Mouse (Mus musculus) erythroblast, embryonic 14.5 days (primary cell): Measurements from ENCODE around the gene Ube2q1. TPM values are rescaled to one million over a fixed set of nuclear protein-coding genes. Genes with fewer than 3 reads are reported as not detected.

Source experiments
- H3K27me3 ChIP-seq: 2 replicates; pipeline ENCODE4 v1.6.1; 2012; ENCODE audit warnings: inconsistent platforms; ENCODE audit not compliant: control insufficient read depth
- H3K36me3 ChIP-seq: 2 replicates; pipeline ENCODE4 v1.6.1; 2012; ENCODE audit warnings: mild to moderate bottlenecking, inconsistent platforms; ENCODE audit not compliant: control insufficient read depth
- H3K4me1 ChIP-seq: 2 replicates; pipeline ENCODE4 v1.6.1; 2012; ENCODE audit warnings: inconsistent platforms; ENCODE audit not compliant: control insufficient read depth
- H3K4me3 ChIP-seq: replicated peaks from 2 replicates; pipeline ENCODE3; 2012; ENCODE audit warnings: moderate library complexity, mild to moderate bottlenecking, inconsistent platforms
- H3K9me3 ChIP-seq: 2 replicates; pipeline ENCODE4 v1.6.1; 2012; ENCODE audit warnings: low read length, inconsistent platforms, mixed read lengths; ENCODE audit not compliant: control insufficient read depth
- GATA1 ChIP-seq: IDR thresholded peaks from 2 replicates; pipeline ENCODE4 v1.6.1; 2012; ENCODE audit warnings: low read length, inconsistent platforms, mixed read lengths
- TAL1 ChIP-seq: IDR thresholded peaks from 3 replicates; pipeline ENCODE4 v1.6.1; 2012; ENCODE audit warnings: low read length, inconsistent platforms, mixed read lengths
- polyA plus RNA-seq: library from polyadenylated mRNA; stranded (reverse); fragments of >175 nt; gene quantifications from 2 replicates; pipeline ENCODE4 v1.2.3, GENCODE M21; 2012

Ube2q1 gene
- polyA plus RNA-seq, 1 experiment: 0.69 TPM

DNA sequence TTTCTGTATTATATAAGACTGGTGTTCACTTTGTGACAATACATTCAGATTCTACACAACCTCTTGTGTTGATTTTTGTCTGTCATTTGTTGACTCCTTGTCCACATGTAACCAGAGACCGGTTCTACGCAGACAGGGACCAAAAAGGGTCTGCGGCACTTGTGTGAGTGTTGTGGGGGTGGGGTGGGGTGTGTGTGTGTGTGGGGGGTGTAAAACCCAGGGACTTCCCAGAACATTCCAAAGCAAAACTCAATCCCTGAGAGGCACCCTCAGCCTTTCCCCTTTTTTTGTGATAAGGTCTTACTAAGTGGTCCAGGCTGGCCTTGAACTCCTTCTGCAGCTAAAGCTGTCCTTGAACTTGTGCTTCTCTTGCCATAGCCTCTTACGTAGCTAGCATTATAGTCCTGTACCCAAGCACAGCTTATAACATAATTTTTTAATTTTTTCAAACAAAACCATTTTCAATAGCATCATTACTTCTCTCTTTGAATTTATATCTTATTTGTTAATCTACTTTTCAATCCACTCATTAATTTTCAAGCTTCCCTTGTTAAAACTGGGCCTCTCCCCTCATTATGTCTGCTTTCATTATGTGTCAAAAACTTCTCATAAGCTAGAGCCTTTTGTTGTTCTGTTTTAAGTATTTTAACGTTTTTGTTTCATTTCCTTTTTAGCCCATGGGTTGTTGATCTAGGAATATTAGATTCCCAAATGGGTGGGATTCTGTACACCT lies 27.5 kb downstream of the Ube2q1 start:
- Histone ChIP-seq H3K36me3 (no peaks in the 10 kb centered on the region), H3K4me3 (no peak overlapping the region), H3K4me1 (no peaks in the 10 kb centered on the region), H3K27me3 (peaks cover 13% of the 10 kb centered on the region), H3K9me3 (no peaks in the 10 kb centered on the region)
- TF ChIP-seq GATA1 (no peak), TAL1 (no peak)

DNA sequence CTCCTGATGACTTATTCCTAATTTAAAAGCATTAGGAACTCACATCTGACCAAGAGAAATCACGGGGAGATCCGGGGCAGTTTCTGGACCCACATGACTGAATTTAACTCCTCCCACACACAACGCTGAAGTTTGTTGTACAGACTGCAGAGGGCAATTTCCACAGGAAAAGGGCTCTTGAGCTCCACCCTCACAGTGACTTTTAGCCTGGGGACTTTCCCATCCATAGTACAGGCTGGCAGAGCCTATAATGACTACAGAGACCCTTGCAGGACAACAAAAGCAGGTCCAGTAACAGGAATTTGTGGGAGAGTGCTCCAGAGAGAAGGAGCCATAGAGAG lies 28.1 kb downstream of the Ube2q1 start:
- Histone ChIP-seq H3K4me3 (no peak overlapping the region), H3K27me3 (peaks cover 7% of the 10 kb centered on the region), H3K36me3 (no peaks in the 10 kb centered on the region), H3K4me1 (peaks cover 4% of the 10 kb centered on the region), H3K9me3 (peaks cover 3% of the 10 kb centered on the region; the same call in 1 of the 2 replicates)
- TF ChIP-seq GATA1 (no peak), TAL1 (no peak)

GRCm38 (mm10) chr3:89802876-89803275 lies 29.5 kb downstream of the Ube2q1 start:
- TF ChIP-seq GATA1: no peak
- no peak for TF ChIP-seq TAL1
- Histone ChIP-seq H3K9me3 (peaks cover 5% of the 10 kb centered on the region; the same call in 1 of the 2 replicates), H3K27me3 (peaks cover 7% of the 10 kb centered on the region), H3K36me3 (no peaks in the 10 kb centered on the region), H3K4me1 (peaks cover 15% of the 10 kb centered on the region), H3K4me3 (no peak overlapping the region)

- H3K4me1 ChIP-seq: peaks cover 37% of the 10 kb centered on the region
- peaks cover 5% of the 10 kb centered on the region for H3K27me3 ChIP-seq
- no peak overlapping the region for H3K4me3 ChIP-seq
- no peak for TF ChIP-seq GATA1
- TF ChIP-seq TAL1: no peak
- H3K9me3 ChIP-seq: peaks cover 5% of the 10 kb centered on the region; the same call in 1 of the 2 replicates
- H3K36me3 ChIP-seq: no peaks in the 10 kb centered on the region; the same call in 1 of the 2 replicates
Measured at GRCm38 (mm10) chr3:89805179-89805578, 31.8 kb downstream of the Ube2q1 start.

DNA sequence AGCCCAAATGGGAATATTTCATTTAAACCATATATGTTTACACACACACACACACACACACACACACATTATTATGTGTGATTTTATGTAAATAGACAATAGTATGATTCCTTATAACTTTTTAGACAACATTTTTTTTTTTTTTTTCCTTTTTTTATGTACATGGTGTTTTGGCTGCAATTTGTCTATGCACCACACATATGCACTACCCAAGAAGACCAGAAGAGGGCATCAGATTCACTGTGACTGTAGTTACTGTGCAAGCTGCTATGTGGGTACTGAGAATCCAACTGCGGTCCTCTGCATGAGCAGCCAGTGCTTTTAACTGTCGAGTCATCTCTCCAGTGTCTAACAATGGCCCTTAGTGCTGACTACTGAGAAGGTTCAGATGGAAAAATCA lies 33.3 kb downstream of the Ube2q1 start:
- TF ChIP-seq GATA1 (no peak), TAL1 (no peak)
- H3K36me3 ChIP-seq: no peaks in the 10 kb centered on the region; the same call in 1 of the 2 replicates
- H3K4me3 ChIP-seq: no peak overlapping the region
- H3K4me1 ChIP-seq: peaks cover 37% of the 10 kb centered on the region
- peaks cover 5% of the 10 kb centered on the region; the same call in 1 of the 2 replicates for H3K9me3 ChIP-seq
- peaks cover 5% of the 10 kb centered on the region for H3K27me3 ChIP-seq

DNA sequence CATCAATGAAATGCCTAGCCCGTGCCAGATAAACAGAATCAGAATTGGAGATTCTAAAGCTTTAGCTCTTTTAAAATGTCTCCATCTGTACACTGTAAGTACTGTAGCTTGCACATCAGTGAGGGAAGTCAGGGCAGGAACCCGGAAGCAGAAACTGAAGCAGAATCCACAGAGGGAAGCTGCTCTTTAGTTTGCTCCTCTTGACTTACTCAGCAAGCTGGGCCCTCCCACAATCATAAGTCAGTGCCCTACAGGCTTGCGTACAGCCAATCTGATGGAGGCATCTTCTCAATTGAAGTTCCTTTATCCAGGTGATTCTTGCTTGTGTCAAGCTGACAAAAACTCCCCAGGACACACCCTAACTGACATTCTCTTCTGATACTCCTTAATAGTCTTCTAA lies 33.8 kb downstream of the Ube2q1 start:
- H3K9me3 ChIP-seq: peaks cover 5% of the 10 kb centered on the region; the same call in 1 of the 2 replicates
- H3K4me1 ChIP-seq: peaks cover 37% of the 10 kb centered on the region
- H3K27me3 ChIP-seq: peaks cover 9% of the 10 kb centered on the region
- no peak overlapping the region for H3K4me3 ChIP-seq
- H3K36me3 ChIP-seq: no peaks in the 10 kb centered on the region; the same call in 1 of the 2 replicates
- TF ChIP-seq GATA1 (no peak), TAL1 (no peak)

- peaks cover 5% of the 10 kb centered on the region; the same call in 1 of the 2 replicates for H3K9me3 ChIP-seq
- H3K4me1 ChIP-seq: peaks cover 37% of the 10 kb centered on the region
- no peaks in the 10 kb centered on the region; the same call in 1 of the 2 replicates for H3K36me3 ChIP-seq
- H3K4me3 ChIP-seq: peak overlapping the region; percentile 63
- H3K27me3 ChIP-seq: peaks cover 14% of the 10 kb centered on the region
- no peak; the same call in 2 of the 3 replicates for TF ChIP-seq TAL1
- TF ChIP-seq GATA1: peak; percentile 26; the same call in 1 of the 2 replicates
Measured at GRCm38 (mm10) chr3:89807881-89808280, 34.5 kb downstream of the Ube2q1 start.

GRCm38 (mm10) chr3:89808638-89809037 lies 35.2 kb downstream of the Ube2q1 start:
- peaks cover 37% of the 10 kb centered on the region for H3K4me1 ChIP-seq
- no peaks in the 10 kb centered on the region; the same call in 1 of the 2 replicates for H3K36me3 ChIP-seq
- peak overlapping the region; percentile 63 for H3K4me3 ChIP-seq
- H3K27me3 ChIP-seq: peaks cover 14% of the 10 kb centered on the region
- peaks cover 5% of the 10 kb centered on the region; the same call in 1 of the 2 replicates for H3K9me3 ChIP-seq
- no peak for TF ChIP-seq TAL1
- peak; percentile 34; the same call in 1 of the 2 replicates for TF ChIP-seq GATA1

DNA sequence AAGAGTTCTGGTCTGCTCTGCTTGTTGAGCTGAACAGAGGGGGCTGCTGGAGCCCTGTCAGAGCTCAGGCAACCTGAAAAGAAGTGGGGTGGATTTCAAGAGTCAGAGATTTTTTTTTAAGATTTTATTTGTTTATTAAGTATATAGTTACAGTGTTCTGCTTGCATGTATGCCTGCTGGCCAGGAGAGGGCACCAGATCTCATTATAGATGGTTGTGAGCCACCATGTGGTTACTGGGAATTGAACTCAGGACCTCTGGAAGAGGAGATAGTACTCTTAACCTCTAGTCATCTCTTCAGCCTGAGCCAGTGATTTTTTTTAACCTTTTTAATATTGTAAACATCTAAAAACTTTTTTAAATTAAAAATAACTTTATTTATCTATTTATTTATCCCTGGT lies 37.4 kb downstream of the Ube2q1 start:
- peaks cover 21% of the 10 kb centered on the region for H3K27me3 ChIP-seq
- TF ChIP-seq GATA1 (no peak), TAL1 (no peak)

More for the DNA sequence above, 37.4 kb downstream of the Ube2q1 start:
- peaks cover 37% of the 10 kb centered on the region for H3K4me1 ChIP-seq
- H3K9me3 ChIP-seq: peaks cover 5% of the 10 kb centered on the region; the same call in 1 of the 2 replicates
- no peak overlapping the region for H3K4me3 ChIP-seq
- H3K36me3 ChIP-seq: no peaks in the 10 kb centered on the region; the same call in 1 of the 2 replicates
